Mouse (Mus musculus) lung, adult 2 months (tissue): ENCODE data around the gene Ak1.

Source experiments
- CTCF ChIP-seq: fragments of 200-500 bp; IDR thresholded peaks from 2 replicates; pipeline ENCODE4 v1.5.1; 2011; ENCODE audit warnings: mild to moderate bottlenecking, low read length, control low read depth; ENCODE audit not compliant: insufficient read depth
- POLR2A ChIP-seq: fragments of 200-500 bp; IDR thresholded peaks from 2 replicates; pipeline ENCODE4 v1.6.1; 2011; ENCODE audit warnings: low read depth, mild to moderate bottlenecking, control low read depth, low read length, borderline replicate concordance; ENCODE audit errors: extremely low read depth

GRCm38 (mm10) chr2:32681754-32682153 is 60.2 kb downstream of the Ak1 start:
- TF ChIP-seq CTCF (no peak), POLR2A (no peak)
